Mouse (Mus musculus) olfactory bulb, adult 2 months (tissue): ENCODE results near the gene Hao2.

Source experiments
- CTCF ChIP-seq: fragments of 200-500 bp; IDR thresholded peaks from 2 replicates; pipeline ENCODE4 v1.5.1; 2012; ENCODE audit warnings: low read depth, mild to moderate bottlenecking, low read length, moderate library complexity; ENCODE audit not compliant: insufficient read depth
- POLR2A ChIP-seq: fragments of 200-500 bp; IDR thresholded peaks from 2 replicates; pipeline ENCODE4 v1.6.1; 2012; ENCODE audit warnings: mild to moderate bottlenecking, low read depth, low read length, moderate library complexity; ENCODE audit not compliant: insufficient read depth

DNA sequence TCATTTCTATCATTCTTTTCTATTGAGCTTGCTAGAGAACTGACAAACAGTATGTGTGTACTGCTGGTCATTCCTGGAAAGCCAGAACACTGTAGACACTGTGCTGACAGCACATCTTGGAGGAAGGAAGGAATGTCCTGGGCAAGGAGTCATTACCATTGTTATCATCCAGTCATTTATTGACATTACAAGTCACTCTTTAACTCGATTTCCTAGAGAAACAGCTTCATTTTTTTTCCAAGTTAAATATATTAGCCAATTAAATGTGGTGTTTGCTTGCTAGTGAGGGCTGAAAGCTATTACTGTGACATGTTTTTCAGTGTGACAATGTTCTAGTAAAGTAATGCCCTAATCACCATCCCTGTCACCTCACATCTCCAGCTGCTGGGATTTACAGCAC, 39.4 kb downstream of the Hao2 start:
- no peak for TF ChIP-seq POLR2A
- TF ChIP-seq CTCF: no peak
